In genomic region chr10:125966481-125967251, GRCm38 (mm10) we compare ENCODE assay signal across 8 mouse cellular contexts. TPM values are rescaled to one million over a fixed set of nuclear protein-coding genes. Genes with fewer than 3 reads are reported as not detected.
DNase-seq lines count a peak whose midpoint lies in the region; ATAC-seq and TF ChIP-seq lines count a peak whose summit lies in the region.

No protein-coding gene starts in this region.

- peak overlapping the region; percentile 97 for H3K4me2 ChIP-seq in hindbrain, embryonic 16.5 days (ENCODE audit: low read length)
- H3K4me2 ChIP-seq in liver, embryonic 12.5 days: peak overlapping the region; percentile 76
- peak overlapping the region; percentile 99 for H3K4me2 ChIP-seq in midbrain, postnatal 0 days (ENCODE audit: low read depth, low read length, poor library complexity, severe bottlenecking)

- peak; percentile 62 for ATAC-seq in hindbrain, embryonic 16.5 days
- peak; percentile 58 for ATAC-seq in liver, embryonic 12.5 days
- ATAC-seq in midbrain, postnatal 0 days (ENCODE audit: low FRiP score): peak; percentile 57

- H3K4me1 ChIP-seq in bone marrow, adult 2 months (ENCODE audit: control insufficient read depth, insufficient read depth, low read length): no peaks in the 10 kb centered on the region
- peaks cover 7% of the 10 kb centered on the region for H3K4me1 ChIP-seq in hindbrain, embryonic 16.5 days (ENCODE audit: control insufficient read depth, insufficient read depth, low read depth, low read length)
- peaks cover 16% of the 10 kb centered on the region; the same call in 1 of the 2 replicates for H3K4me1 ChIP-seq in liver, embryonic 12.5 days
- H3K4me1 ChIP-seq in midbrain, postnatal 0 days (ENCODE audit: insufficient read depth, low read length): no peaks in the 10 kb centered on the region

- H3K27ac ChIP-seq in bone marrow, adult 2 months (ENCODE audit: control insufficient read depth, insufficient read depth, low read depth, low read length, poor library complexity): no peak overlapping the region; the same call in 1 of the 2 replicates
- H3K27ac ChIP-seq in hindbrain, embryonic 16.5 days (ENCODE audit: low read depth, low read length): peak overlapping the region; percentile 79
- H3K27ac ChIP-seq in liver, embryonic 12.5 days: peak overlapping the region; percentile 40; the same call in 1 of the 2 replicates
- H3K27ac ChIP-seq in midbrain, postnatal 0 days (ENCODE audit: low read depth, low read length): peak overlapping the region; percentile 55

- H3K27me3 ChIP-seq in hindbrain, embryonic 16.5 days (replicated peaks; ENCODE audit: control insufficient read depth, insufficient read depth, low read length): no peaks in the 10 kb centered on the region; the same call in 1 of the 2 replicates
- peaks cover 47% of the 10 kb centered on the region for H3K27me3 ChIP-seq in liver, embryonic 12.5 days (replicated peaks)
- H3K27me3 ChIP-seq in midbrain, postnatal 0 days (ENCODE audit: insufficient read depth, low read length): no peaks in the 10 kb centered on the region; the same call in 1 of the 2 replicates

- H3K4me3 ChIP-seq in bone marrow, adult 2 months (replicated peaks; ENCODE audit: control insufficient read depth, low read depth, low read length): peak overlapping the region; percentile 70
- H3K4me3 ChIP-seq in hindbrain, embryonic 16.5 days (ENCODE audit: low read length): peak overlapping the region; percentile 89
- H3K4me3 ChIP-seq in liver, embryonic 12.5 days: peak overlapping the region; percentile 60
- peak overlapping the region; percentile 67 for H3K4me3 ChIP-seq in midbrain, postnatal 0 days (ENCODE audit: low read depth, low read length)

- peak overlapping the region; percentile 80 for H3K9ac ChIP-seq in hindbrain, embryonic 16.5 days (ENCODE audit: low read depth, low read length)
- H3K9ac ChIP-seq in liver, embryonic 12.5 days: peak overlapping the region; percentile 65
- peak overlapping the region; percentile 79 for H3K9ac ChIP-seq in midbrain, postnatal 0 days (replicated peaks; ENCODE audit: low read length, poor library complexity, severe bottlenecking)

- 2% methylated on average over 59 of the region's 59 CpGs for WGBS in bone marrow, adult 2 months
- under 1% methylated on average over 40 of the region's 59 CpGs for WGBS in hindbrain, embryonic 16.5 days
- 2% methylated on average over 53 of the region's 59 CpGs for WGBS in liver, embryonic 12.5 days (ENCODE audit: insufficient replicate concordance)
- WGBS in midbrain, postnatal 0 days: 3% methylated on average over 48 of the region's 59 CpGs

- H3K9me3 ChIP-seq in hindbrain, embryonic 16.5 days (ENCODE audit: control insufficient read depth, low read length): no peaks in the 10 kb centered on the region
- no peaks in the 10 kb centered on the region for H3K9me3 ChIP-seq in liver, embryonic 12.5 days (replicated peaks)
- no peaks in the 10 kb centered on the region for H3K9me3 ChIP-seq in midbrain, postnatal 0 days (ENCODE audit: low read length)

- no peak for TF ChIP-seq POLR2A in bone marrow, adult 2 months (IDR thresholded peaks at IDR 0.05; ENCODE audit: borderline replicate concordance, control insufficient read depth, low read depth, low read length)

- no peaks in the 10 kb centered on the region for H3K36me3 ChIP-seq in hindbrain, embryonic 16.5 days (ENCODE audit: control insufficient read depth, insufficient read depth, low read length)
- H3K36me3 ChIP-seq in liver, embryonic 12.5 days: no peaks in the 10 kb centered on the region
- no peaks in the 10 kb centered on the region for H3K36me3 ChIP-seq in midbrain, postnatal 0 days (ENCODE audit: insufficient read depth, low read length)

- DNase-seq in left cerebral cortex, adult 18-20 months (ENCODE audit: low spot score in 2 of 2): peak; percentile 7 to 8
- no peak for DNase-seq in left cerebral cortex, adult 9 months (ENCODE audit: low spot score in 2 of 2)
- DNase-seq in gastrocnemius, adult 18-20 months (ENCODE audit: low spot score): peak; percentile 45
- DNase-seq in midbrain, postnatal 0 days (ENCODE audit: low spot score): peak; percentile 37
- no peak for DNase-seq in layer of hippocampus, adult 8-10 months (ENCODE audit: low spot score in 2 of 2)

- no peak for TF ChIP-seq CTCF in bone marrow, adult 2 months (IDR thresholded peaks at IDR 0.05; ENCODE audit: control insufficient read depth, insufficient read depth, low read length)
- no peak for TF ChIP-seq CTCF in midbrain, postnatal 0 days (IDR thresholded peaks at IDR 0.05)

RNA-seq across cellular contexts. Expression of gene Lrig3, which starts 0.7 kb away (rescaled TPM):
- 1 to 10 TPM; 3.0 to 3.2 TPM for total RNA-seq in left cerebral cortex, adult 18-20 months (2021)
- 1.3 TPM in 1 of 2 replicates, not detected in the other for polyA plus RNA-seq in bone marrow, adult 2 months (2011; ENCODE audit: insufficient read depth, insufficient read length, low replicate concordance, missing spikeins)
- total RNA-seq in gastrocnemius, adult 18-20 months (2021): 1 to 10 TPM; 2.8 to 3.2 TPM
- polyA plus RNA-seq in hindbrain, embryonic 16.5 days (2015; fragmentation: Nextera tagmentation; extraction: Ambion mirVana): 3.3 and 3.7 TPM in 2 replicates
- polyA plus RNA-seq in liver, embryonic 12.5 days (2016; fragmentation: Nextera tagmentation; extraction: Ambion mirVana): 1.8 and 1.9 TPM in 2 replicates
- 5.8 and 7.5 TPM in 2 replicates for total RNA-seq in midbrain, postnatal 0 days (2014; rRNA removed)
- polyA plus RNA-seq in midbrain, postnatal 0 days (2015; fragmentation: Nextera tagmentation; extraction: Ambion mirVana): 1.6 and 2.3 TPM in 2 replicates
- 1 to 10 TPM; 4.3 to 5.0 (median 4.4) TPM for total RNA-seq in layer of hippocampus, adult 8-10 months (2022)

Comparison
In these comparisons a context has a peak if more than half of its experiments do, and no peak if none do; other contexts are left out.
1. DNase-seq: peak in left cerebral cortex, adult 18-20 months (2 of 2), gastrocnemius, adult 18-20 months (single experiment) and midbrain, postnatal 0 days (single experiment); none in left cerebral cortex, adult 9 months (0 of 2) and layer of hippocampus, adult 8-10 months (0 of 2).
2. Peak in every context shown above with its lines, with median percentiles within 50 percentile points of each other: H3K4me3 ChIP-seq, ATAC-seq, H3K4me2 ChIP-seq and H3K9ac ChIP-seq.